8 mouse cellular contexts compared by ENCODE assay signal in genomic region chr6:59185010-59185699, GRCm38 (mm10). TPM values are rescaled to one million over a fixed set of nuclear protein-coding genes. Genes with fewer than 3 reads are reported as not detected.
DNase-seq lines count a peak whose midpoint lies in the region; ATAC-seq and TF ChIP-seq lines count a peak whose summit lies in the region.

No protein-coding gene starts in this region.

- no peaks in the 10 kb centered on the region for H3K9me3 ChIP-seq in lung, embryonic 14.5 days (ENCODE audit: low read depth, low read length)
- H3K9me3 ChIP-seq in hindbrain, embryonic 16.5 days (ENCODE audit: control insufficient read depth, low read length), result no peaks in the 10 kb centered on the region

- H3K27ac ChIP-seq in lung, embryonic 14.5 days (ENCODE audit: low read depth), result no peak overlapping the region
- H3K27ac ChIP-seq in hindbrain, embryonic 16.5 days (ENCODE audit: low read depth, low read length), result no peak overlapping the region

- peak; percentile 42 for DNase-seq in ovary, adult 18-20 months (ENCODE audit: low spot score)
- DNase-seq in ovary, postnatal 14 days (ENCODE audit: low spot score), result no peak
- DNase-seq in heart, adult 9 months (ENCODE audit: low spot score in 2 of 2), result peak; percentile 60 to 61
- DNase-seq in lung, embryonic 14.5 days, result peak; percentile 19
- peak; percentile 82 for DNase-seq in splenic B cell, adult 2 months (ENCODE audit: low read depth, low spot score)
- DNase-seq in cerebellum, adult 11-12 months, result no peak

- no peaks in the 10 kb centered on the region for H3K4me1 ChIP-seq in lung, embryonic 14.5 days (ENCODE audit: insufficient read depth)
- no peaks in the 10 kb centered on the region for H3K4me1 ChIP-seq in hindbrain, embryonic 16.5 days (ENCODE audit: control insufficient read depth, insufficient read depth, low read depth, low read length)

- peak; percentile 70 for ATAC-seq in activated CD4-positive, CD25-positive, alpha-beta regulatory T cell, adult 4 months
- no peak for ATAC-seq in lung, embryonic 14.5 days (ENCODE audit: insufficient read depth)
- no peak for ATAC-seq in hindbrain, embryonic 16.5 days

- no peak overlapping the region for H3K4me2 ChIP-seq in lung, embryonic 14.5 days
- H3K4me2 ChIP-seq in hindbrain, embryonic 16.5 days (ENCODE audit: low read length), result no peak overlapping the region

- H3K27me3 ChIP-seq in lung, embryonic 14.5 days (ENCODE audit: insufficient read depth, low read length), result no peaks in the 10 kb centered on the region
- no peaks in the 10 kb centered on the region for H3K27me3 ChIP-seq in splenic B cell, adult 2 months (ENCODE audit: control insufficient read depth, insufficient read depth, low read length, poor library complexity, severe bottlenecking)
- H3K27me3 ChIP-seq in hindbrain, embryonic 16.5 days (replicated peaks; ENCODE audit: control insufficient read depth, insufficient read depth, low read length), result no peaks in the 10 kb centered on the region

- no peak for TF ChIP-seq CTCF in lung, embryonic 14.5 days (IDR thresholded peaks at IDR 0.05; ENCODE audit: low read depth)

- H3K36me3 ChIP-seq in lung, embryonic 14.5 days (ENCODE audit: insufficient read depth), result no peaks in the 10 kb centered on the region
- H3K36me3 ChIP-seq in splenic B cell, adult 2 months (ENCODE audit: control insufficient read depth, insufficient read depth, low read length, poor library complexity, severe bottlenecking), result no peaks in the 10 kb centered on the region
- no peaks in the 10 kb centered on the region for H3K36me3 ChIP-seq in hindbrain, embryonic 16.5 days (ENCODE audit: control insufficient read depth, insufficient read depth, low read length)

- no peak overlapping the region for H3K9ac ChIP-seq in lung, embryonic 14.5 days
- H3K9ac ChIP-seq in hindbrain, embryonic 16.5 days (ENCODE audit: low read depth, low read length), result no peak overlapping the region

- 53% methylated on average over 13 of the region's 13 CpGs for WGBS in lung, embryonic 14.5 days
- WGBS in hindbrain, embryonic 16.5 days, result 75% methylated on average over 13 of the region's 13 CpGs

- H3K4me3 ChIP-seq in lung, embryonic 14.5 days (ENCODE audit: low read depth, low read length), result no peak overlapping the region
- no peak overlapping the region for H3K4me3 ChIP-seq in hindbrain, embryonic 16.5 days (ENCODE audit: low read length)

RNA-seq across cellular contexts. Expression of gene Tigd2, which starts 23.5 kb away (rescaled TPM):
- 10 to 100 TPM; 24.3 to 27.7 TPM for polyA plus RNA-seq in activated CD4-positive, CD25-positive, alpha-beta regulatory T cell, adult 4 months (2017; shearing (Covaris generic))
- 9.4 and 10.8 TPM in 2 replicates for polyA plus RNA-seq in lung, embryonic 14.5 days (2014; fragmentation: Nextera tagmentation; extraction: Ambion mirVana)
- 10.8 and 12.2 TPM in 2 replicates for polyA plus RNA-seq in hindbrain, embryonic 16.5 days (2015; fragmentation: Nextera tagmentation; extraction: Ambion mirVana)

Comparison
In these comparisons a context has a peak if more than half of its experiments do, and no peak if none do; other contexts are left out.
1. DNase-seq: peak in ovary, adult 18-20 months (single experiment), heart, adult 9 months (2 of 2), lung, embryonic 14.5 days (single experiment) and splenic B cell, adult 2 months (single experiment); none in ovary, postnatal 14 days (single experiment) and cerebellum, adult 11-12 months (single experiment).